Mouse (Mus musculus): Measurements from ENCODE around the gene Ldb2. TPM values are rescaled to one million over a fixed set of nuclear protein-coding genes. Genes with fewer than 3 reads are reported as not detected.

Ldb2 gene
- polyA plus RNA-seq, 1 experiment from 2014 or later: 51.5 TPM

- DNase-seq (ENCODE audit: low spot score) (no peak), ATAC-seq (replicated peaks; ENCODE audit: insufficient number of reproducible peaks, low FRiP score, low TSS enrichment, low read depth) (0 out of 2 replicates have a peak, but pooled peaks have one; percentile 48)
- H3K36me3 ChIP-seq (replicated peaks; ENCODE audit: control insufficient read depth, insufficient read depth, low read depth, low read length): no peaks in the 10 kb centered on the region
- H3K4me2 ChIP-seq (ENCODE audit: low read depth, low read length): no peak overlapping the region
- H3K9me3 ChIP-seq (replicated peaks; ENCODE audit: control insufficient read depth, low read length): no peaks in the 10 kb centered on the region
- no peak overlapping the region for H3K27ac ChIP-seq (replicated peaks; ENCODE audit: low read depth, low read length)
- H3K4me3 ChIP-seq (ENCODE audit: low read depth, low read length): no peak overlapping the region
- no peaks in the 10 kb centered on the region for H3K27me3 ChIP-seq (ENCODE audit: control insufficient read depth, insufficient read depth, low read length)
- 77% methylated on average over 3 of the region's 3 CpGs for WGBS
- no peaks in the 10 kb centered on the region for H3K4me1 ChIP-seq (ENCODE audit: control insufficient read depth, insufficient read depth, low read length)
- no peak overlapping the region for H3K9ac ChIP-seq (replicated peaks; ENCODE audit: low read length)
Observed at GRCm38 (mm10) chr5:44629034-44629625, 170.3 kb downstream of the Ldb2 start.

DNA sequence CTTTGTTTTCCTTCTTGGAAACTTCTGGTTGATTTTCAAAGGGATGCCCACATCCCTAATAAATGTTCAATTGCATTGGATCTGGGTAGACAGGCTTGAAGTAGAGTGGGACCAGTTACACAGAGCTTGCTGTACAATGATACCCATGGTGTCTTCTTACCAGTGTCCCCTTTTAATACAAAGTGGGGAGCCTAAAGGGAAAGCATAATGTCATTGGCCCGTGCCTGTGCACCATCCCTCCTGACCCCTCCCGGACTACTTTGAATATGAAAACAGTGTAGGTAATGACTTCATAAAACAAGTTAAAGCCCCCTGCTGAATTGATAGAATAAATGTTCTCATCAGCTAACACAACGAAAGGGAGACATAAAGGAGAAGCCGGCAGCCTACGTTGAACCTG is 172.0 kb downstream of the Ldb2 start:
- Histone ChIP-seq H3K36me3 (replicated peaks; ENCODE audit: control insufficient read depth, insufficient read depth, low read depth, low read length) (no peaks in the 10 kb centered on the region), H3K4me1 (ENCODE audit: control insufficient read depth, insufficient read depth, low read length) (no peaks in the 10 kb centered on the region), H3K4me3 (ENCODE audit: low read depth, low read length) (no peak overlapping the region), H3K4me2 (ENCODE audit: low read depth, low read length) (no peak overlapping the region), H3K27me3 (ENCODE audit: control insufficient read depth, insufficient read depth, low read length) (no peaks in the 10 kb centered on the region), H3K27ac (replicated peaks; ENCODE audit: low read depth, low read length) (no peak overlapping the region), H3K9ac (replicated peaks; ENCODE audit: low read length) (no peak overlapping the region), H3K9me3 (replicated peaks; ENCODE audit: control insufficient read depth, low read length) (no peaks in the 10 kb centered on the region)
- ATAC-seq (replicated peaks; ENCODE audit: insufficient number of reproducible peaks, low FRiP score, low TSS enrichment, low read depth): no peak
- DNase-seq (ENCODE audit: low spot score): no peak
- 83% methylated on average over 5 of the region's 5 CpGs for WGBS

- no peak for DNase-seq (ENCODE audit: low spot score)
Observed at GRCm38 (mm10) chr5:44626885-44627284, 172.6 kb downstream of the Ldb2 start.

DNA sequence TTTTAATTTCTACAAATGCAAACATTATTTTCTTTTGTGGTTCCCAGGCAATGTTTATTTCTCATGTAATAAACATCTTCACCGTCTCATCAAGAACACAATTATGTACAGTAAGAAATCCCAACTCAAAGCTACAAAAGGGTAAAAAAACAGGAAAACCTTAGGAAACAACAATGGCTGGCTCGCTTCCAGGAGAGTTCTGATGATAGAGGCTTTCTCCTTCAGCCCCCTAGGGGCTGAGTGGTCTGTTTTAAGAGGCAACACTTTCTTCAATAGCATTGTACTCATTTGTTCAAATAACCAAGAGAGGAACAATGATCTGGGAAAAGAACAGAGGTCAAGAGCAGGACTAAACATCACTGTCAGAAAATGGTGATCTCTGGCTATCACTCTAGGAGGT is 173.4 kb downstream of the Ldb2 start:
- Histone ChIP-seq H3K27me3 (ENCODE audit: control insufficient read depth, insufficient read depth, low read length) (no peaks in the 10 kb centered on the region), H3K9me3 (replicated peaks; ENCODE audit: control insufficient read depth, low read length) (no peaks in the 10 kb centered on the region), H3K27ac (replicated peaks; ENCODE audit: low read depth, low read length) (no peak overlapping the region), H3K36me3 (replicated peaks; ENCODE audit: control insufficient read depth, insufficient read depth, low read depth, low read length) (no peaks in the 10 kb centered on the region), H3K4me1 (ENCODE audit: control insufficient read depth, insufficient read depth, low read length) (no peaks in the 10 kb centered on the region), H3K9ac (replicated peaks; ENCODE audit: low read length) (no peak overlapping the region), H3K4me2 (ENCODE audit: low read depth, low read length) (no peak overlapping the region), H3K4me3 (ENCODE audit: low read depth, low read length) (no peak overlapping the region)
- DNase-seq (ENCODE audit: low spot score) (no peak), ATAC-seq (replicated peaks; ENCODE audit: insufficient number of reproducible peaks, low FRiP score, low TSS enrichment, low read depth) (no peak)
- WGBS: 62% methylated on average over 2 of the region's 2 CpGs

More at GRCm38 (mm10) chr5:44626885-44627284, 172.6 kb downstream of the Ldb2 start:
- ATAC-seq (replicated peaks; ENCODE audit: insufficient number of reproducible peaks, low FRiP score, low TSS enrichment, low read depth): no peak
- H3K4me1 ChIP-seq (ENCODE audit: control insufficient read depth, insufficient read depth, low read length): no peaks in the 10 kb centered on the region
- no peaks in the 10 kb centered on the region for H3K36me3 ChIP-seq (replicated peaks; ENCODE audit: control insufficient read depth, insufficient read depth, low read depth, low read length)
- H3K9ac ChIP-seq (replicated peaks; ENCODE audit: low read length): no peak overlapping the region
- no peaks in the 10 kb centered on the region for H3K27me3 ChIP-seq (ENCODE audit: control insufficient read depth, insufficient read depth, low read length)
- no peaks in the 10 kb centered on the region for H3K9me3 ChIP-seq (replicated peaks; ENCODE audit: control insufficient read depth, low read length)
- 88% methylated on average over 2 of the region's 2 CpGs for WGBS
- H3K27ac ChIP-seq (replicated peaks; ENCODE audit: low read depth, low read length): no peak overlapping the region
- no peak overlapping the region for H3K4me3 ChIP-seq (ENCODE audit: low read depth, low read length)
- no peak overlapping the region for H3K4me2 ChIP-seq (ENCODE audit: low read depth, low read length)

GRCm38 (mm10) chr5:44615677-44616076 is 183.8 kb downstream of the Ldb2 start:
- no peak for ATAC-seq (replicated peaks; ENCODE audit: insufficient number of reproducible peaks, low FRiP score, low TSS enrichment, low read depth)
- Histone ChIP-seq H3K4me3 (ENCODE audit: low read depth, low read length) (no peak overlapping the region), H3K4me2 (ENCODE audit: low read depth, low read length) (no peak overlapping the region), H3K4me1 (ENCODE audit: control insufficient read depth, insufficient read depth, low read length) (no peaks in the 10 kb centered on the region), H3K27ac (replicated peaks; ENCODE audit: low read depth, low read length) (no peak overlapping the region), H3K9me3 (replicated peaks; ENCODE audit: control insufficient read depth, low read length) (no peaks in the 10 kb centered on the region), H3K9ac (replicated peaks; ENCODE audit: low read length) (no peak overlapping the region), H3K36me3 (replicated peaks; ENCODE audit: control insufficient read depth, insufficient read depth, low read depth, low read length) (no peaks in the 10 kb centered on the region), H3K27me3 (ENCODE audit: control insufficient read depth, insufficient read depth, low read length) (no peaks in the 10 kb centered on the region)
- 91% methylated on average over 7 of the region's 7 CpGs for WGBS
- DNase-seq (ENCODE audit: low spot score): no peak

DNA sequence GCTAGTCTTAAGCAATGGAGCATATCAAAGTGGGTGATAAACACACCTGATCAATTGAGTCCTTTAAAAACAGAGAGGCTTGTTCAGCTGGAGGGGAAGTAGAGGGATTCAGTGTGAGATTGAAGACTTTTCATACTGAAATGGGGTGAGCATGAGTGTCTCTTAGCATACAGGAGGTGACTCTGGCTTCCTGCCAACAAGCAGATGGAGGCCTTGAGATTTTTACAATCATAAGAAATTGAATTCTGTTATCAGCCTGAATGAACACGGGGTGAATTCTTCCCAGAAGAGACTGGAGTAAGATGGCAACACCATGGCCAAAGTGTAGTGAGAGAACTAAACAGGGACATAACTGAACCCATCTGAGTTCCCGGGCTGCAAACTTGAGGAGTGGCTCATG is 190.6 kb downstream of the Ldb2 start:
- 79% methylated on average over 2 of the region's 2 CpGs for WGBS
- H3K36me3 ChIP-seq (replicated peaks; ENCODE audit: control insufficient read depth, insufficient read depth, low read depth, low read length): no peaks in the 10 kb centered on the region
- H3K27me3 ChIP-seq (ENCODE audit: control insufficient read depth, insufficient read depth, low read length): no peaks in the 10 kb centered on the region
- no peak overlapping the region for H3K9ac ChIP-seq (replicated peaks; ENCODE audit: low read length)
- no peak overlapping the region for H3K27ac ChIP-seq (replicated peaks; ENCODE audit: low read depth, low read length)
- no peak overlapping the region for H3K4me2 ChIP-seq (ENCODE audit: low read depth, low read length)
- ATAC-seq (replicated peaks; ENCODE audit: insufficient number of reproducible peaks, low FRiP score, low TSS enrichment, low read depth): no peak
- no peak for DNase-seq (ENCODE audit: low spot score)
- H3K9me3 ChIP-seq (replicated peaks; ENCODE audit: control insufficient read depth, low read length): no peaks in the 10 kb centered on the region
- H3K4me1 ChIP-seq (ENCODE audit: control insufficient read depth, insufficient read depth, low read length): no peaks in the 10 kb centered on the region
- H3K4me3 ChIP-seq (ENCODE audit: low read depth, low read length): no peak overlapping the region

GRCm38 (mm10) chr5:44601340-44601739 is 198.1 kb downstream of the Ldb2 start:
- no peak for ATAC-seq (replicated peaks; ENCODE audit: insufficient number of reproducible peaks, low FRiP score, low TSS enrichment, low read depth)
- Histone ChIP-seq H3K36me3 (replicated peaks; ENCODE audit: control insufficient read depth, insufficient read depth, low read depth, low read length) (no peaks in the 10 kb centered on the region), H3K4me1 (ENCODE audit: control insufficient read depth, insufficient read depth, low read length) (no peaks in the 10 kb centered on the region), H3K4me3 (ENCODE audit: low read depth, low read length) (no peak overlapping the region), H3K27me3 (ENCODE audit: control insufficient read depth, insufficient read depth, low read length) (no peaks in the 10 kb centered on the region), H3K4me2 (ENCODE audit: low read depth, low read length) (no peak overlapping the region), H3K9ac (replicated peaks; ENCODE audit: low read length) (no peak overlapping the region), H3K9me3 (replicated peaks; ENCODE audit: control insufficient read depth, low read length) (no peaks in the 10 kb centered on the region), H3K27ac (replicated peaks; ENCODE audit: low read depth, low read length) (no peak overlapping the region)
- WGBS: 68% methylated on average over 1 of the region's 1 CpGs
- DNase-seq (ENCODE audit: low spot score): no peak

DNA sequence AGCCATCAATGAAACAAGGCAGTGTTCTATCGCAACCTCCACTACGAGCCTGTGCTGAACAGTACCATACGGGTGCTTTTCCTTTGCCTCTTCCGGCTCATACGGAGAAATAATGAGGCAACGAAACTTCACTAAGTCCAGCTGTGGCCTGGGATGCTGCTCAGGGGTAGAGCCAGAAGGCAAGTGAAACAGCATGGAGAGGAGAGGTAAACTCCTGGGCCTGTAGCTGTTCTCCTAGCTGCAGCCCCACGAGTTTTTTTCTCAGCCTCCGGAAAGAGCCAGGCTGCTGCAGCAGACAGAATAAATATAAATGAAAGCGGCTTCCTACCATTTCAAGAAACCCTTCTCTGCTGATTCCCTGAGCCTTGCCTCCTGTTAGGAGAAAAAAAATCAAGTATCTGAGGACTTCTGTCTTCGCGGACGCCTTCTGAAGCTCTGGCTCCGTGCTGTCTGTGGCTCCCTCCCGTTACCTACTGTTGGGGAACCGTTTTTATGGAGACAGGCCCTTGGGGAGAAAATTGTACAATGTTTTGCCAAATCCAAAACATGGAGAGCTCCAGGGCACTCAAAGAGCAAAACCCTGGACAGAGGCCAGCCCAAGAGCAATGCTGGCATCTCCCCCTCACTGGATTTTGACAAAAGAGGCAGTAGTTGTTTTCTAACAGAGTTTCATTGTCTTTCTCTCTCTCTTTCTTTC is 205.8 kb downstream of the Ldb2 start:
- Histone ChIP-seq H3K9me3 (replicated peaks; ENCODE audit: control insufficient read depth, low read length) (no peaks in the 10 kb centered on the region), H3K4me3 (ENCODE audit: low read depth, low read length) (no peak overlapping the region), H3K9ac (replicated peaks; ENCODE audit: low read length) (no peak overlapping the region), H3K36me3 (replicated peaks; ENCODE audit: control insufficient read depth, insufficient read depth, low read depth, low read length) (no peaks in the 10 kb centered on the region), H3K4me2 (ENCODE audit: low read depth, low read length) (no peak overlapping the region), H3K4me1 (ENCODE audit: control insufficient read depth, insufficient read depth, low read length) (no peaks in the 10 kb centered on the region), H3K27me3 (ENCODE audit: control insufficient read depth, insufficient read depth, low read length) (no peaks in the 10 kb centered on the region), H3K27ac (replicated peaks; ENCODE audit: low read depth, low read length) (no peak overlapping the region)
- DNase-seq (ENCODE audit: low spot score) (peak; percentile 14), ATAC-seq (replicated peaks; ENCODE audit: insufficient number of reproducible peaks, low FRiP score, low TSS enrichment, low read depth) (no peak)
- WGBS: 63% methylated on average over 15 of the region's 15 CpGs

Measured in embryonic facial prominence, embryonic 11.5 days (tissue).